Mouse (Mus musculus): ENCODE data around the gene Mast1.

- TF ChIP-seq CTCF (IDR thresholded peaks at IDR 0.05; ENCODE audit: borderline replicate concordance, extremely low read depth, insufficient read depth, insufficient read length) (no peak), POLR2A (IDR thresholded peaks at IDR 0.05; ENCODE audit: borderline replicate concordance, extremely low read depth, insufficient read depth, insufficient read length, poor library complexity, severe bottlenecking) (no peak)
These were observed 26.8 kb upstream of the Mast1 start for GRCm38 (mm10) chr8:84963952-84964351.
